Mouse (Mus musculus) megakaryocyte, embryonic 14.5 days (primary cell): ENCODE data around the gene Slc22a16. TPM values are rescaled to one million over a fixed set of nuclear protein-coding genes. Genes with fewer than 3 reads are reported as not detected.

Source experiments
- H3K27me3 ChIP-seq: replicated peaks from 2 replicates; pipeline ENCODE3; 2012; ENCODE audit warnings: inconsistent platforms
- H3K36me3 ChIP-seq: replicated peaks from 2 replicates; pipeline ENCODE3; 2012; ENCODE audit warnings: low read length, inconsistent platforms, mixed read lengths
- H3K4me1 ChIP-seq: 2 replicates; pipeline ENCODE4 v1.6.1; 2012; ENCODE audit warnings: inconsistent platforms
- H3K4me3 ChIP-seq: replicated peaks from 2 replicates; pipeline ENCODE3; 2012; ENCODE audit warnings: moderate library complexity, mild to moderate bottlenecking, inconsistent platforms
- H3K9me3 ChIP-seq: 2 replicates; pipeline ENCODE4 v1.6.1; 2012; ENCODE audit warnings: inconsistent platforms
- FLI1 ChIP-seq: IDR thresholded peaks from 2 replicates; pipeline ENCODE4 v1.6.1; 2012; ENCODE audit warnings: low read length, inconsistent platforms, mixed read lengths
- GATA1 ChIP-seq: IDR thresholded peaks from 3 replicates; pipeline ENCODE4 v1.6.1; 2012; ENCODE audit warnings: mixed read lengths, low read length, inconsistent platforms, borderline replicate concordance
- polyA plus RNA-seq: library from polyadenylated mRNA; stranded (reverse); fragments of >175 nt; gene quantifications from 2 replicates; pipeline ENCODE4 v1.2.3, GENCODE M21; 2012; ENCODE audit warnings: low replicate concordance; ENCODE audit not compliant: insufficient read depth

Slc22a16 gene
- polyA plus RNA-seq, 1 experiment, result not detected

DNA sequence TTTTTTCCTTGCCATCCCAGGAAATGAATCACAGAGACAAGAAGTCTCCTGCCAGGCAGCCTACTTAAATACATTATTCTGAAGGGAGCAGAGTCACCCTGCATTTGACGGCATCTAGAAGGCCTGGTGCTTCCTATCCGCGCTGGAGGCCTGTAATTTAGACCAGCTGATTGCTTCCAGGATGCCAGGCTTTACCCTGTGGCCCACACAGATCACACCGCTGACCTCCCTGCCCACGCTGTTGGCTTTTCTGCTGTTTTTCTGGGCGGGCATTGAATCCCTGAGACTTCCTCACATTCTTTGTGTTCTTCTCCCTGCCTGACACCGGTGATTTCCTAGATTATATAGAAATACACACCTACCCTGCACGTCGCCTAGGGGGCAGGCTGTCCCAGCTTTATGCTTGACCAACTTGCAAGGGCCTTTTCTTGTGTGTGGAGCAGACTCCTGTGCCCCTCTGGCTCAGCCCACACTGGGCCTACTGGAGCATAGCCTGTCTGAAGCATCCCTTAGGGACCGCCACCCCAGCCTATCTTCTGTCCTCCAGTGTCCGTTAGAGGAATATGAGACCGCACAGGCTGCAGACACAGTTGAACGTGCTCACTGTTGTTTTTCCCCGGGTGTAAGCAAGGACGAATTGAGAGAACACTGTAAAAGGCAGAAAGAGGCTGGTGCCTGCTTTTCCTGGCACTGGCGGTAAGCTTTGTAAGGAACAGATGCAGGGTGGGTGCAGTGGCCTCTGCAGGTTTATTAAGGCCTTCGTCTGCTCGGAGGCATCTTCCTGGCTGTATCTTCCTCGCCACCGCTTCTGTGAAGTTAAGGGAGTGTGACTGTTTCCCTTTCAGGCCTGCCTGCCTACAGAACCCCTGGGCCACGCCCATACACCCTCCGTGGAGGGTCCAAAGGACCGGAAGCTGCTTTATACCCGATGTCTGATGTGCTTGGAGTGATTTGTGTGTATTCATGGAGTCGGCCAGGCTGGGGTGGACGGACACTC is 69.0 kb downstream of the Slc22a16 start:
- H3K36me3 ChIP-seq, result no peaks in the 10 kb centered on the region
- H3K27me3 ChIP-seq, result peaks cover 3% of the 10 kb centered on the region
- no peaks in the 10 kb centered on the region for H3K4me1 ChIP-seq
- peaks cover 9% of the 10 kb centered on the region for H3K9me3 ChIP-seq
- TF ChIP-seq FLI1, result no peak
- TF ChIP-seq GATA1, result no peak
- H3K4me3 ChIP-seq, result no peak overlapping the region

DNA sequence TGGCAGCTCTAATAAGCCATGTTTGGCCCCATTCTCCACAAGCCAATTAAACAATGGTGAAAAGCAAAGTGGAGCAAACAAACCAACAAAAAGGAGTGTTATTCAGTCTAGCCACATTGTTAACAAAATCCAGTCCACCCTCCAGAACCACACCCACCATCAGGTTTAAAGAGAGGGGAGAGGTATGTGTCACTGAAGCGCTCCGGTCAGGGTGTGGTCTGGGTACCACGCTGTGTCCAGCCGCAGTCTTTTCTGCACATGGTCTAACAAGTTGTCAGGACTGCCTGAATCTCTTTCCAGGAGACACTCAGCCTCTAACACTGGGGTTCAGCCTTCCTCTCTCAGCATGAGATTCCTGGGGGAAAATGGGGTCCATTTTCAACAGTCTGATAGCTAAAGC is 70.3 kb downstream of the Slc22a16 start:
- peaks cover 3% of the 10 kb centered on the region for H3K27me3 ChIP-seq
- TF ChIP-seq GATA1, result no peak
- TF ChIP-seq FLI1, result no peak
- H3K4me3 ChIP-seq, result no peak overlapping the region
- no peaks in the 10 kb centered on the region for H3K36me3 ChIP-seq
- no peaks in the 10 kb centered on the region for H3K4me1 ChIP-seq
- H3K9me3 ChIP-seq, result peaks cover 9% of the 10 kb centered on the region

DNA sequence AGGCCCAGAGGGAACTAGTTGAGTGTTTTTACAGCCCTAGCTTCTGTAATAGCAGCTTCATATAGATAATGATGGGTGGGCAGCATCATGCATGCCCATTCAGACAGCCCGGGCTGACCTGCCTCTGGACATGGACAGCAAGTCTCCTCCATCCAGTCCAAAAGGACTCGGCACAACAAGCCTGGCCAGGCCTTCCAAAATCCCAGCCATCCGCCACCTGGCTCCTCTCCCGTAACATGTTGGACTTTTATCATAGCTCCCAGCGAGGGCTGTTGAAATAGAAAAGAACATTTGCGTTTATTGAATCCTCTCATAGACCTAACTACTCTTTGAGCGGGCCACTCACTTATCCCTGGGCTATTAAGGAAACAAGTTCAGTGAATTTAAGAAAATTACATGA is 71.8 kb downstream of the Slc22a16 start:
- peaks cover 3% of the 10 kb centered on the region for H3K27me3 ChIP-seq
- TF ChIP-seq GATA1, result no peak
- H3K4me3 ChIP-seq, result no peak overlapping the region
- H3K9me3 ChIP-seq, result peaks cover 14% of the 10 kb centered on the region
- no peaks in the 10 kb centered on the region for H3K4me1 ChIP-seq
- H3K36me3 ChIP-seq, result no peaks in the 10 kb centered on the region

DNA sequence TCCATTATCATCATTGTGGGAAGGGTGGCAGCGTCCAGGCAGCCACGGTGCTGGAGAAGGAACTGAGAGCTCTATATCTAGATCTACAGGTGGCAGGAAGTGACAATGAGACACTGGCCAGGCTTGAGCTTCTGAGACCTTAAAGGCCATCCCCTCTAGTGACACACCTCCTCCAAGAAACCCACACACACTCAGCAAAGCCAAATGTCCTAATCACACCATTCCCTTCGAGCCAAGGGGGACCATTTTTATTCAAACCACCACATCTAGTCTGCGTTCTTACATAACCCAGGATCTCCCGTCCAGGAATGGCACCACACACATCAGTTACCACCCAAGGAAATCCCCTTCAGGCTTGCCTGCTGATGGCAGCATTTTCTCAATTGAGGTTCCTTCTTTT is 73.0 kb downstream of the Slc22a16 start:
- no peak for TF ChIP-seq FLI1
- no peak for TF ChIP-seq GATA1
- Histone ChIP-seq H3K4me3 (no peak overlapping the region), H3K36me3 (no peaks in the 10 kb centered on the region), H3K4me1 (no peaks in the 10 kb centered on the region), H3K27me3 (peaks cover 5% of the 10 kb centered on the region), H3K9me3 (peaks cover 14% of the 10 kb centered on the region)

DNA sequence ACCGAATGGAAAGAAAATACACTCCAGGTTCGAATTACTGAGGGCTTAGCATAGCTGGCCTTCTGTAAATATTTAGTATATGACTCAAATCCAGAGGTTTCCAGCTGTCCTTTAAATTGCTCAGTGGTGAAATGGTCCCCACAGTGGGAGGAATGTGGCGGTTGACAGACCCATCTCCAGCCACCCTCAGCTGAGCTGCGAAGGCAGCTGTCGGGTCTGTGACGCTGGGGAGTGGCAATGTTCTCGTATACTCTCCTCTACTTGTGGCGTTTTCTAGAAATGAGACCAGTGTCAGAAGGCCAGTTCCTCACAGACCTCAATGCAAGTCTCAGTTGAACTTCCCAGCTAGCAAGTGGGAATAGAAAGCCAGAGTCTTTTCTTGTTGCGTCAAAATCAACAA is 74.3 kb downstream of the Slc22a16 start:
- H3K27me3 ChIP-seq, result peaks cover 3% of the 10 kb centered on the region
- H3K4me3 ChIP-seq, result no peak overlapping the region
- TF ChIP-seq GATA1, result no peak
- no peak for TF ChIP-seq FLI1
- no peaks in the 10 kb centered on the region for H3K4me1 ChIP-seq
- H3K36me3 ChIP-seq, result no peaks in the 10 kb centered on the region
- H3K9me3 ChIP-seq, result peaks cover 14% of the 10 kb centered on the region

DNA sequence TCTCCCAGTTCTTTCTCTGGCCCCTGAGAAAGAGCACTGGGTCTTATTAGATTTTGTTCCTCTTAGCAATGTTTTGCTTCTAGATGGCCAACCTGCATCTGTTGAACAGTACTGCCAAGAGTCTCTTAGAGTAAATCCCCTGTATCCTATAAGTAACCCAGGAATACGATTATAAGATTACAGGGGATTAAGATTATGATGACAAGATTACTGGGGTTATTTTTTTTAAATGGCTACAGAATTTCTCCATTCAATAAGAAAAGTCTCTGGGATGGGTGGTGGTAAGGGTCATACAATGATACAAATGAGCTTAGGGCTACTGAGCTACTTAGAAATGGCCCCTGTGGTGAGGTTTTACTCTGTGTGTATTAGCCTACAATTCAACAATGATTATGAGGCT is 75.2 kb downstream of the Slc22a16 start:
- Histone ChIP-seq H3K9me3 (peaks cover 14% of the 10 kb centered on the region), H3K4me1 (no peaks in the 10 kb centered on the region), H3K4me3 (no peak overlapping the region), H3K27me3 (peaks cover 1% of the 10 kb centered on the region), H3K36me3 (no peaks in the 10 kb centered on the region)
- TF ChIP-seq FLI1 (no peak), GATA1 (no peak)

DNA sequence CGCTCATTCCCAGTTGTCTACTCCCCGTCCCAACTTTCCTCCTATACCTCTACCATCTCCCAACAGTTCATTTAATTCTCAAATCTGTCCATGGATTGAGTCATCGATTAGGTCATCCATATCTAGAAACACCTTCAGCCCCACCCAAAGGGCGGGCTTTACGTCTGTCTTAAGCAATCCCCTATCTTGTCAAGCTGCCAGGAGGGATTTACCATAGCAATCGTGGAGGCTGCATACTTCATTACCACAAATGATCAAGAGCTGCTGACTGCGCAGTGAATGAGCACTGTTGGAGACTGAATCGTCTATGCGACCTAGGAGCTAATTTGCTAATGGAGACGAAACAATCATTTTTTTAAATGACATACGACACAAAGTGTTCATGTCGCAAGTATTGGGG is 78.6 kb downstream of the Slc22a16 start:
- TF ChIP-seq GATA1 (no peak), FLI1 (no peak)
- peaks cover 10% of the 10 kb centered on the region for H3K27me3 ChIP-seq
- H3K9me3 ChIP-seq, result peaks cover 5% of the 10 kb centered on the region; the same call in 1 of the 2 replicates
- H3K4me3 ChIP-seq, result no peak overlapping the region
- no peaks in the 10 kb centered on the region for H3K36me3 ChIP-seq
- H3K4me1 ChIP-seq, result no peaks in the 10 kb centered on the region

DNA sequence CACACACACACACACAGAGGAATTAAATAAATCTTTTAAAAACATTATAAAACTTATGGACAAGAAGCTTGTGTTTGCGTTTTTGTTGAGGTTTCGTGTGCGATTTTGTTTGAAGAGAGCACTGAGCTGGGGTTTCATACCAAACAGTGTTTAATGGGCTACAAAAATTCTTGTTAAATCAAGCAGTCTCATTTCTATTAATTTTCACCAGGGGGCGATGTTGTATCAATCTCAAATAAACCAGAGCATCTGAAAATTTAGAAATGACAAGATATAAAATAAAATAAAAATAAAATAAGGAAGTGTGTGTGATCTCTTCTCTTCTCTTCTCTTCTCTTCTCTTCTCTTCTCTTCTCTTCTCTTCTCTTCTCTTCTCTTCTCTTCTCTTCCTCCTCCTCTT is 79.5 kb downstream of the Slc22a16 start:
- H3K4me1 ChIP-seq, result no peaks in the 10 kb centered on the region
- no peak for TF ChIP-seq FLI1
- TF ChIP-seq GATA1, result no peak
- H3K27me3 ChIP-seq, result peaks cover 10% of the 10 kb centered on the region
- no peaks in the 10 kb centered on the region for H3K36me3 ChIP-seq
- H3K4me3 ChIP-seq, result no peak overlapping the region
- H3K9me3 ChIP-seq, result peaks cover 5% of the 10 kb centered on the region; the same call in 1 of the 2 replicates

DNA sequence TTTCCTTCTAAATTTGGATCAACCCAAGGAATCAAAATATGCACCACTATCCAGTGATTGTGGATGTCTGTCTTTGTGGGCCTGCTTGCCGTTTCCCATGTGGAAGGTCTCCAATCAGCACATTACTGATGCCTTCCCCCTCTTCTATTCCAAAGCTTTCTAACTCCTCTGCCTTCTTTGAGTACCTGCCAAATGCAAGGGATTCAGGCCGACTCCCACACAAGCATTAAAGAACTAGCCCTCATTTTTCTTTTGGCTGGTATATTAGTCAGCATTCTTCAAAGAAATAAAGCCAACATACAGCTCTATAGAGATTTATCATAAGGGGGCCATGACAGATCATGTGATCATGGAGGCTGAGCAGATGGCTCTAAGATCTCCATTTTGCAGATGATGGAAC is 81.5 kb downstream of the Slc22a16 start:
- TF ChIP-seq GATA1, result no peak
- TF ChIP-seq FLI1, result no peak
- no peaks in the 10 kb centered on the region for H3K36me3 ChIP-seq

More for the DNA sequence above, 81.5 kb downstream of the Slc22a16 start:
- Histone ChIP-seq H3K4me1 (no peaks in the 10 kb centered on the region), H3K27me3 (peaks cover 10% of the 10 kb centered on the region), H3K9me3 (no peaks in the 10 kb centered on the region), H3K4me3 (no peak overlapping the region)

Other genes with a start within 250 kb of the Slc22a16 start
- gene Cdk19, start 230.8 kb upstream of the Slc22a16 start, polyA plus RNA-seq, result 4.8 and 7.2 TPM in 2 replicates
- not detected in 2 replicates for gene Ddo, start 59.7 kb downstream of the Slc22a16 start, polyA plus RNA-seq
- gene Mettl24, start 112.9 kb downstream of the Slc22a16 start, polyA plus RNA-seq, result not detected in 2 replicates